Mouse (Mus musculus) macrophage (primary cell): ENCODE results near the gene Spem2. TPM values are rescaled to one million over a fixed set of nuclear protein-coding genes. Genes with fewer than 3 reads are reported as not detected.
A peak's percentile ranks its signal among the peaks of the same experiment; 100 is the strongest.

ENCODE experiments used
- H3K27ac ChIP-seq: fragments of 350-480 bp; formaldehyde crosslinking; 2 replicates; pipeline ENCODE4 v1.9.0; 2021
- H3K36me3 ChIP-seq: fragments of 350-480 bp; formaldehyde crosslinking; 2 replicates; pipeline ENCODE4 v1.9.0; 2021; ENCODE audit errors: inconsistent target
- H3K4me3 ChIP-seq: fragments of 350-480 bp; formaldehyde crosslinking; 2 replicates; pipeline ENCODE4 v1.9.0; 2021; ENCODE audit errors: inconsistent target
- H3K79me2 ChIP-seq: fragments of 350-480 bp; formaldehyde crosslinking; 2 replicates; pipeline ENCODE4 v1.9.0; 2021; ENCODE audit errors: inconsistent target
- WGBS: methylation state at CpG from one replicate; pipeline ENCODE4 v1.1.7; 2026; ENCODE audit warnings: inconsistent platforms; ENCODE audit not compliant: missing documents; 5-methylcytosine and 5-hydroxymethylcytosine counted together
- polyA plus RNA-seq: library from polyadenylated mRNA; stranded (reverse); fragments of 250-400 nt; gene quantifications from 3 replicates; pipeline ENCODE4 v1.2.4, GENCODE M21; 2018; ENCODE audit warnings: inconsistent platforms

Spem2 gene
- polyA plus RNA-seq, 1 experiment from 2014 or later = not detected

- no peaks in the 10 kb centered on the region for H3K79me2 ChIP-seq
- WGBS = 75% methylated on average over 7 of the region's 7 CpGs
- H3K4me3 ChIP-seq = no peak overlapping the region
- no peaks in the 10 kb centered on the region for H3K36me3 ChIP-seq
- H3K27ac ChIP-seq = no peak overlapping the region
Measured at GRCm38 (mm10) chr11:69797924-69798323, 20.3 kb downstream of the Spem2 start.

DNA sequence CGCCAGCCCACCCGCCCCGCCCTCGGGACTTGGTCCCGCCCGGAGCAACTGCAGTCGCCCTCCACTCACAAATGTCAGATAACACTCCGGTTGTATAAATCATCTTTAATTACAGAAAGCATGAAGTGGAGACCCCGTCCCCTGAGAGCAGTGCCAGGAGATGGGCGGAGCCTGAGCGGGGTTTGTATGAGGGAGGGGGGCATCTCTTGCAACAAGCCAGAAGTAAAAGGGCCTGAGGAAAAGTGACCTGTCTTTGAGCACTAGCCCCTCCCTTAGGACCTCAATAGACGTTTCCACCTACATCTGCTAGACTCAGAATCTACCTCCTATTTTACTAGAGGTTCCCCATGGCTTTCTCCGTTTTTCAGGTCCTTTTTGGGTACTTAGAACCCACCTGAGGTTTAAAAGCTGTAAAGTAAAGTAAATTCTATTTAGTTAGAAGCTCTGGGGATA, 22.3 kb downstream of the Spem2 start:
- Histone ChIP-seq H3K36me3 (no peaks in the 10 kb centered on the region), H3K27ac (no peak overlapping the region), H3K4me3 (no peak overlapping the region), H3K79me2 (no peaks in the 10 kb centered on the region)
- 15% methylated on average over 12 of the region's 13 CpGs for WGBS

- 2% methylated on average over 52 of the region's 52 CpGs for WGBS
- H3K27ac ChIP-seq = no peak within 1 kb of the TSS
- H3K4me3 ChIP-seq = peak within 1 kb of the TSS; percentile 29; the same call in 1 of the 2 replicates
- no peaks in the 10 kb centered on the region for H3K36me3 ChIP-seq
- no peaks in the 10 kb centered on the region for H3K79me2 ChIP-seq
Measured at GRCm38 (mm10) chr11:69795168-69795982, 22.9 kb downstream of the Spem2 start, which contains the start of gene Chrnb1. TSS of gene Chrnb1 (minus strand) at chr11:69795943.

DNA sequence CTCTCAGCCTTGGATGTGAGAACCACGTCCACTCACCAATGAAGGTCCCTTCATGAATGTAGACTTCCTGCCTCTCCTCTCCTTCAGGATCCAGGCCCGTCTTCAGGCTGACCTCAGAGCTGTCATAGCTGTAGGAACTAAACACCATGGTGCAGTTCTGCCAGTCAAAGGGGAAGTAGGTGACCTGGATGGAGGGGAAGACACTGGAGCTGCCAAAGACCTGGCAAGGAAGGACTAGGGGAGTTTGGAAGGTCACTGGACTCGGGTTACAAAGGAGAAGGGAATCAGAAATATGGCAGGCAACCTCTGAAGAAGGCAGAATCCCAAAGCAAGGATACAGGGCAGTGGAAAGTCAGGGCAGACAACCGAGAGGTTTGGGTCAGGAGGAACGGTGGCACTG, 24.8 kb downstream of the Spem2 start:
- H3K79me2 ChIP-seq = no peaks in the 10 kb centered on the region
- WGBS = 78% methylated on average over 5 of the region's 5 CpGs
- H3K27ac ChIP-seq = no peak overlapping the region
- no peak overlapping the region for H3K4me3 ChIP-seq
- H3K36me3 ChIP-seq = no peaks in the 10 kb centered on the region

DNA sequence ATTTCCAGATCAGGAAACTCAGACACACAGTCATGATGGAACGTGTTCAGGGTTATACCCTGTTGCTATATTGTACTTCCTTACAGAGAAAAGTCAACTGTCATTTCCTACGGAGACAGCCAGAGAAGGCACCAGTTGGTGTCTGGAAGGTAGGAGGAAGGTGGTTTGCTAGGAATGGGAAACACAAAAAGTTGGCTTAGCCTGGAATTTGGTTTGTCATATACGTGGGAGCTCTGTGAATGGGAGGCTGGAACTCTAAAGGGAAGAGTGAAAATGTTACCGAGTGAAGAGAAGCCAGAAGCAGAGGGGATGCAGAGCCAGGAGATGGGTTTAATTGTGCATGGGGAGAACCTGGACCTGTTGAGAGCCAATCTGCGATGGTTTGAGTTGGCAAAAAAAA, 26.8 kb downstream of the Spem2 start:
- Histone ChIP-seq H3K79me2 (no peaks in the 10 kb centered on the region), H3K4me3 (no peak overlapping the region), H3K36me3 (no peaks in the 10 kb centered on the region), H3K27ac (no peak overlapping the region)
- 90% methylated on average over 5 of the region's 5 CpGs for WGBS

GRCm38 (mm10) chr11:69789431-69789830, 28.8 kb downstream of the Spem2 start:
- Histone ChIP-seq H3K36me3 (no peaks in the 10 kb centered on the region), H3K4me3 (no peak overlapping the region), H3K27ac (no peak overlapping the region), H3K79me2 (no peaks in the 10 kb centered on the region)
- WGBS = 93% methylated on average over 5 of the region's 5 CpGs

- no peaks in the 10 kb centered on the region for H3K36me3 ChIP-seq
- 85% methylated on average over 5 of the region's 5 CpGs for WGBS
Measured at GRCm38 (mm10) chr11:69787306-69787705, 31.0 kb downstream of the Spem2 start.

GRCm38 (mm10) chr11:69784793-69785272, 33.4 kb downstream of the Spem2 start:
- Histone ChIP-seq H3K36me3 (no peaks in the 10 kb centered on the region), H3K4me3 (no peak overlapping the region), H3K27ac (no peak overlapping the region), H3K79me2 (no peaks in the 10 kb centered on the region)
- 44% methylated on average over 14 of the region's 15 CpGs for WGBS

More at GRCm38 (mm10) chr11:69787306-69787705, 31.0 kb downstream of the Spem2 start:
- no peak overlapping the region for H3K27ac ChIP-seq
- no peak overlapping the region for H3K4me3 ChIP-seq
- H3K79me2 ChIP-seq = no peaks in the 10 kb centered on the region

DNA sequence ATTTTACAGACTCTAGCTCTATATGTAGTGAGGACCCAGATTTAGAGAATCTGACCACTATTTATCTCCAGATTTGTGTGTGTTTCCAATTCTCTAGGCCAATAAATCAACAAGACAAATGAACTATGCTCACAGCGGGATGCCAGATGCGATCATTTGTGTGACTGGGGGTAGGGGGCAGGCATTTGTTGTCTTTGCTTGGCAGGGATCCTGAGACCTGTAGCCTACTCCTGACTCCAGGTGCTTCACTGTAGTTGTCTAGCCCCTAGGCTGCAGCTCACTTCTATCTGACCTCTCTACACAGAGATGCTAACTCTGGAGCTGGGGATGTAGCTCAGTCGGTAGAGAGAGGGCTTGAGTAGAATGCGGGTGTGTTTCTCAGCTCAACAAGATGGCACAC, 36.4 kb downstream of the Spem2 start:
- no peak overlapping the region for H3K27ac ChIP-seq
- 0 out of 2 replicates have a peak, but pooled peaks cover 2% of the 10 kb centered on the region for H3K36me3 ChIP-seq
- no peaks in the 10 kb centered on the region for H3K79me2 ChIP-seq
- WGBS = 85% methylated on average over 4 of the region's 4 CpGs
- H3K4me3 ChIP-seq = no peak overlapping the region

DNA sequence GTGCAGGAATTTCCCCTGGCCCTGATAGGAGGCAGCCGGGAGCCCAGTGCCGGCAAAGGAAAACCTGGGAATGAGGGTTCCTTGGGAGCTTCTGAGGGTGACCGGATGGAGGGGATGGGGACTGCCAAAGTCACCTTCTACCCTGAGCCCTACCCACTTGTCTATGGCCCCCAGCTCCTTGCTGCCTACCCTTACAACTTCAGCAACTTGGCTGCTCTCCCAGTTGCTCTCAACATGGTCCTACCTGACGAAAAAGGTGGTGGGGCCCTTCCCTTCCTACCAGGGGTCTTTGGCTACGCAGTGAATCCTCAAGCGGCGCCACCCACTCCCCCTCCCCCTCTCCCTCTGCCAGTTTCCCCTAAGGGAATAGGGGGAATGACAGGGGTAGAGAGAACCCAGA, 39.3 kb downstream of the Spem2 start:
- WGBS = 90% methylated on average over 7 of the region's 7 CpGs

DNA sequence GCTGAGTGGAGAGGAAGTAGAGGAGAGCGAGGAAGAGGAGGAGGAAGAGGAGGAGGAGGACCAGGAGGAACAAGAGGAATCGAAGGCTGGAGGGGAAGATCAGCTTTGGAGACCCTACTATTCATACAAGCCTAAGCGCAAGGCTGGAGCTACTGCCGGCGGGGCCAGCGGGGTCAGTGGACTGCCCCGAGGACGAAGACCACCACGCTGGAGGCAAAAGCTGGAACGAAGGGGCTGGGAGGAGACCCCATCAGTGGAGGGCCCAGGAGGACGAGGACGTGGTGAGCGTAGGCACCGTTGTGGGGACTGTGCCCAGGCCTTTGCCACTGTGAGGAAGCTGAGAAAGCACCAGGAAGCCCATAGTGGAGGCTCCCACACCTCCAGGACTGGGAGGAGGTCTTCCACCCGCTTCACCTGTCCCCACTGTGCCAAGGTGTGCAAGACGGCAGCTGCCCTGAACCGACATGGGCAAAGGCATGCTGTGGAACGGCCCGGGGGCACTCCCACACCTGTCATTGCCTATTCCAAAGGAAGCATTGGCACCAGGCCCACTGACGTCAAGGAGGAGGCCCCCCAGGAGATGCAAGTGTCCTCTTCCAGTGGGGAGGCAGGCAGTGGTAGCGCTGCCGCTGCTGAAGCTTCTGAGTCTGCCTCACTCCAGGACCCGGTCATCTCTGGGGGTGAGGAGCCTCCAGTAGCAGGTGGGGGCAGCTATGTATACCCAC, 39.8 kb downstream of the Spem2 start:
- Histone ChIP-seq H3K27ac (no peak overlapping the region), H3K36me3 (peaks cover 14% of the 10 kb centered on the region; the same call in 1 of the 2 replicates), H3K79me2 (no peaks in the 10 kb centered on the region), H3K4me3 (no peak overlapping the region)
- 84% methylated on average over 23 of the region's 23 CpGs for WGBS

More for the DNA sequence above, 39.3 kb downstream of the Spem2 start:
- H3K79me2 ChIP-seq = no peaks in the 10 kb centered on the region
- no peak overlapping the region for H3K4me3 ChIP-seq
- H3K36me3 ChIP-seq = peaks cover 14% of the 10 kb centered on the region; the same call in 1 of the 2 replicates
- no peak overlapping the region for H3K27ac ChIP-seq

DNA sequence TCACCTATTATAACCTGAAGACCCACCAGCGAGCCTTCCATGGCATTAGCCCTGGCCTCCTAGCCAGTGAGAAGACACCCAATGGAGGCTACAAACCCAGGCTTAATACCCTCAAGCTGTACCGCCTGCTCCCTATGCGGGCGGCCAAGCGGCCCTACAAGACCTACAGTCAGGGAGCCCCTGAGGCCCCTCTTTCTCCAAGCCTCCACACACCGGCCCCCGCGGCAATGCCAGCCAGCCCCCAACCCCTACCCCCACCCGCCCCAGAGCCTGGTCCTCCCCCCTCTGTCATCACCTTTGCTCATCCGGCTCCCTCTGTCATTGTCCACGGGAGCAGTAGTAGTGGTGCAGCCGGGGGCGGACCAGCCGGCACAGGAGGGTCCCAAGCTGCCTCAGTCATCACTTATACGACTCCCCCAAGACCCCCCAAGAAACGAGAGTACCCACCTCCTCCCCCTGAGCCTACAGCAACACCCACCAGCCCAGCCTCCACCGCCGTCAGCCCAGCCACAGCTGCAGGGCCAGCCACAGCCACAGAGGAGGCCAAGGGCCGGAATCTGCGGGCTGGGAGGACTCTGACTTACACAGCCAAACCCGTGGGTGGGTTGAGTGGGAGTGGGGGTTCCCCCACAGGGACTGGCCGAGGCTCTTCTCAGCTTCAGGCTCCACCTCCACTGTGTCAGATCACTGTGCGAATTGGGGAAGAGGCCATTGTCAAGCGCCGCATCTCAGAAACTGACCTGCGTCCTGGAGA, 40.6 kb downstream of the Spem2 start:
- Histone ChIP-seq H3K27ac (no peak overlapping the region), H3K79me2 (no peaks in the 10 kb centered on the region), H3K4me3 (no peak overlapping the region), H3K36me3 (peaks cover 14% of the 10 kb centered on the region; the same call in 1 of the 2 replicates)
- 77% methylated on average over 23 of the region's 26 CpGs for WGBS

DNA sequence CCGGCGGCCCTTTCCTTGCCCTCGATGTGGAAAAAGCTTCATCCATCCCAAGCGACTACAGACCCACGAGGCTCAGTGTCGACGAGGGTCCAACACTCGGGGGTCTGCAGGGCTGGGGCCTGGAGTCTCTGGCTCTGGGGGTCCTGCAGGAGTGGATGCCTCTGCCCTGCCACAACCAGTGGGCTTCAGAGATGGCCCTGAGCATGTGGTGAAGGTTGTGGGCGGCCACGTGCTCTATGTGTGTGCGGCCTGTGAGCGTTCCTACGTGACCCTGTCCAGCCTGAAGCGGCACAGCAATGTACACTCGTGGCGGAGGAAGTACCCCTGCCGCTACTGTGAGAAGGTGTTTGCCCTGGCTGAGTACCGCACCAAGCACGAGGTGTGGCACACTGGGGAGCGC, 41.8 kb downstream of the Spem2 start:
- Histone ChIP-seq H3K79me2 (no peaks in the 10 kb centered on the region; the same call in 1 of the 2 replicates), H3K27ac (no peak overlapping the region), H3K4me3 (no peak overlapping the region), H3K36me3 (peaks cover 14% of the 10 kb centered on the region; the same call in 1 of the 2 replicates)
- 90% methylated on average over 19 of the region's 20 CpGs for WGBS

GRCm38 (mm10) chr11:69775716-69776115, 42.5 kb downstream of the Spem2 start:
- WGBS = 93% methylated on average over 10 of the region's 10 CpGs
- no peak overlapping the region for H3K27ac ChIP-seq
- peaks cover 3% of the 10 kb centered on the region for H3K79me2 ChIP-seq
- H3K36me3 ChIP-seq = peaks cover 14% of the 10 kb centered on the region; the same call in 1 of the 2 replicates
- H3K4me3 ChIP-seq = no peak overlapping the region
